Mouse (Mus musculus): ENCODE measurements around the gene Sec14l5.
"Not testable (repeated sequence)": the region's sequence is repeated elsewhere in the genome, so short reads cannot be mapped to it uniquely, and the experiment has no call there.

Sec14l5 gene

DNA sequence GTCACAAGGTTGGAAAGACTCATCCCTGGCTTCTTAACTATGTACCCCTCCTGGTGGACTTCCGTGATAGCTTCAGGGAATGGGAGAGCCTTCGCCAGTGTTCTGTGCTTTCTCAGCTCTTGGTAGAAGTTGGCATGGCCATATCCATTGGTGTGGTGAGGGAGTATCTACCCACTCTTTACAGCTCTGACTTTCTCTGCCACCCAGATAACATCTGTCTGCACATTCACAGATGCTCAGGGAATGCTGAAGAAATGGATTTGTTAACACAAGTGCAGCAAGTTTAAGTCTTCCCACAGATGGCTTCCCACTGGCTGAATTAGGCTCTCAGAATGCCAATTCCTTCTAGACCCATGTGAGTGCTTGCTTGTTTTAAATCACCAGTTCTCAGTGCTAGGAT, 67.2 kb downstream of the Sec14l5 start:
- no peak for DNase-seq (ENCODE audit: low spot score in 2 of 2)

DNA sequence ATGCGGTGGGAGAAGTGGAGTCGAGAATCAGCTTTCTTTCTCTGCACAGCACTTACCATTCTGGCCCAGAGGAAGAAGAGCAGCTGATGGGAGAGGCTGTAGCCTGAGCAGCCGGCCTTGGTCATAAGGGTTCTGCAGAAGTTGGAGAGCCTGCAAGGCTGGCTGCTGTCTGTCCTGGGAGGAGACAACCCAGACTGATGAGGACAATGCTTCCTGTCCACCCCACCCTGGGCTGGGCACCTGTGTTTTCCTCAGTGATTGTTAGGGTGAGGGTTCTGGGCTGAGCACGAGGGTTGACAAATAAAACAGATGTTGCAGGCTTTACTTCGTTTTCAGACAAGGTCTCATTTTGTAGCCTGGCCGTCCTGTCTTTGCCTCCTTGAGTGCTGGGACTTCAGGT, 69.8 kb downstream of the Sec14l5 start:
- no peak for DNase-seq (ENCODE audit: low spot score in 2 of 2)

DNA sequence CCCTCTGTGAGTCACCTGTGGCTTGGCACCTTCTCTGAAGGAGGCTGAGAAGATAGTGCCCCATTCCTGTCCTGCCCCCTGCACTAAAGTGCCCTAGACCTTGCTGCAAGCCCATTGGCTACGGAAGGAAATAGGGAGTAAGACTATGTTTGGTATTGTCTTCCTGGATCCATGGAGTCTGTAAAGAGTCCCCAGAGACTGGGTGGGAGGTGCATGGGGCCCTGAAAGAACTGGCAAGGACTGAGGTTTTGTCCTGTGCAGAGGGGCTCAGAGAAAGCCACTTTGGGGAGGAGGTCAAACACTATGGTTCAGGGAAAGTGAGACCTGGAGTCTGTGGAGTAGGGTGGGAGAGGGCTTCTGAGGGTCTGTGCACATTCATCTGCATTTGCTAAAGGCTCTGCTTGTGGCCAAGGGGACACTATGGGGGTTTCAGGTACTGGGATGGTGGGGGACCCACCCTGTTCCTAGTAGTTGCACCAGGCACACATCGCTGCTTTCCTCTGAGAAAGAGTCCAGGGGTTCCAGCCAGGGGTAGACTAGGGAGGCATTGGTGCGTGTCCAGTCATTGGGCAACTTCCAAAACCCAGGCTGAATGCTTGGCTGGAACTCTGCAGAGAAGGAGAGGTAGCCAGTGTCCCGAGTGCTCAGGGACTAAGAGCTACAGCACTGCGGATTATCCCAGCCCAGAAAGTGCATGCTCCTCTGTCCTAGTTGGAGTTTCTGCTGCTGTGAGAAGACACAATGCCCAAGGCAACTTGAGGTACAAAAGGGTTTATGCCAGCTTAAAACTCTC, 70.6 kb downstream of the Sec14l5 start:
- no peak for DNase-seq (ENCODE audit: low spot score in 2 of 2)

DNA sequence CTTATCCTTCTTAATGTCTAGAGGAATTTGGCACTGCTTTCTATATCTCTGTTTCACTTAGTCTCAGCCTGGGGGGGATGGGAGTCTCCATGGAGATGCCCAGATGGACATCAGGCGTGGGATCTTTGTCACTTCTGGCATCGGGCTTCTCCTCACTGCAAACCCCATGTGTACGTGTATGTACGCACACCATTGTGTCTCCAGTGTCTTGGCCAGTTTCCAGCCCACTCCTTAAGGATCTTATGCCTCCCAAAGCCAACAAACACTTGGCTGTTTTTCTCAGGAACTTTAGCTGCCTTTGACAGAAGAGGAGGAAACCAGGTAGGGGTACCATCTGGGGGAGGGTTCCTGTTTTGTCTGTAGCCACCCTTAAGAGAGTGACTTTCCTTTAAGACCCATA, 74.5 kb downstream of the Sec14l5 start:
- DNase-seq (ENCODE audit: low spot score in 2 of 2) = no peak

DNA sequence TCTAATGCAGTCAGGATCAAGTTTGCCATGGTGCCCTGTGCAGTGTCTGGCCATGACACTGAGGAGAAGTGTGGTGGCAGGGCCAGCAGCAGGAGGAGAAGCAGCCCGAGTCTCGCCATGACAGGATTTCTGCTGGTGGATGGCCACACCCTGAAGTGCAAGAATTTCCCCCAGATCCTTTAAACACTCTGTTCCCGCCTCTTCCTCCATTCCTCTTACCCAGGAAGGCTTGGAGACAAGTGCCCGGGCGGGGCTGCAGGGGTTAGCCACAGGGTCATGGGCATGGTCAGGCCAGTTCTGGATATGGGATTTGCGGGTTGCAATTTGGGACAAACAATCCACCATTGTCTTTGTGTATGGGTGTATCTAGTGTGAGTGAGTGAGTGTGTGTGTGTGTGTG, 75.2 kb downstream of the Sec14l5 start, which contains the start of gene AU021092:
Gene AU021092 (minus strand): TSS at position 160 of the 400 bp plus-strand sequence.
- DNase-seq (ENCODE audit: low spot score in 2 of 2) = no peak

DNA sequence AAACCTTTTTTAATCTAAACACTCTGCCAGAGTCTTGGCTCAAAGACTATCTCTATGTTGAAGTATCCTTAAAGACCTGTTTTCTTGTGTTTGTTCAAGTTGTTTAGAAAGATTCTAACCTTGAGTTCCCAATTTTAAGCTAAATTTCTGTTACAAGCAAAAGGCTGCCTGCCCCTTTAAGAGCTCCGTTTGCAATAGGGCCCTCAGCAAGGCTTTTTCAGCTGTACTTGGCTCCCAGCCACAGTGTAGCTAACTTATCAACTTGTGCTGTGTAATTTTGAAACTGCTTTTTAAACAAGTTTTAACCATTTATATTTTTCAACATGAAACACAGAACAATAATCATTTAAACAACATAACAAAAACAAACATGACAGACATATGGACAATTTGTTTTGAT, 79.6 kb downstream of the Sec14l5 start:
- DNase-seq (ENCODE audit: low spot score in 2 of 2) = not testable (repeated sequence)

DNA sequence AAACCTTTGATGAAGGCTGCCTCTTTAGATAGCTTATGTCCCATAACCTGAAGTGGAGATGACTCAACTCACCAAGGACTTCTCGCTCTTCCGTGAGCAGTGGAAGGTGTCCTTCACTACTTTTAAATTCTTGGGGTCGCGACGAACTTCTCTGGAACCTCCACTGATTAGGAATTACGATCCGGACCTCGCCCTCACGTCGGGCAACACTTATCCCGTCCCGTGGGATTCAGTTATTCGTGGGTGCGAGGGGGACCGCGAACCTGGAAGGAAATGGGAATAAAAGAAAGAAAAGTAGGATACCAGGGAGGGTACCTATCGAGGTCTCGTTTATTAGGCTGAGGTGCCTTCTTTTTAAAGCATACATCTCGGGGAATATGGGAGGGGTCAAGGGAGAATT, 80.6 kb downstream of the Sec14l5 start:
- DNase-seq (ENCODE audit: low spot score in 2 of 2) = not testable (repeated sequence)

DNA sequence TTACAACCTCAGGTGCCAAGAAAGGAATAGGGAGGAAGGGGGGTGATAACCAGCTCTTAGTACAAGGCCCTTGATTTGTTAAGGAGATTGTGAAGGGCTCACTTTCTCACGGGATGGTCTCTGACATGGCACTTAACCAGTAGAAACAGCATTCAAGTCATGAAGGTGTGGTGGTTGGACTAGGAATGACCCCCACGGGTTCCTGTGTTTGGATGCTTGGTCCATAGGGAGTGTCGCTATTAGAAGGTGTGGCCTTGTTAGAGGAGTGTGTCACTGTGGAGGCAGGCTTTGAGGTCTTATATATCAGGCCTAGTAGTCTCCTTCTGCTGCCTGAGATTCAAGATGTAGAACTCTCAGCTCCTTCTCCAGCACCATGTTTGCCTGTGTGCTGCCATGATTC, 81.2 kb downstream of the Sec14l5 start:
- DNase-seq (ENCODE audit: low spot score in 2 of 2) = not testable (repeated sequence)

DNA sequence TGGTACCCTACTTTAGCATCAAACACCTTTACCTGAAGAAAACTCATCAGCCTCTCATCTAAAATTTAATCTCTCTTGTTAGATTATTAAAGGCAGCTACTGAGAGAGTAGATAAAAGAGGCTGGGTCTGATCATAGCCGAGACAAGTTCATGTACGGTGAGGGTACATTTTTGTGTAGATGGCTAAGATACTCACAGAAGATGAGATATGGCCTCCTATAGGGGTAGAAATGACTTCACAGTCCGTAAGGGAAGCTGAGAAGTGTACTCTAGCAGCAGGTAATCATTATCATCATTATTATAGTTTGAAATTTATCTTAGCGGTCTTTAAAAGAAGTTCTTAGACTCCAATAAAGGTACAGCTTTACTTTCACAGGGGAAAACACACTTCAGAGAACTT, 86.1 kb downstream of the Sec14l5 start:
- no peak for DNase-seq (ENCODE audit: low spot score in 2 of 2)

DNA sequence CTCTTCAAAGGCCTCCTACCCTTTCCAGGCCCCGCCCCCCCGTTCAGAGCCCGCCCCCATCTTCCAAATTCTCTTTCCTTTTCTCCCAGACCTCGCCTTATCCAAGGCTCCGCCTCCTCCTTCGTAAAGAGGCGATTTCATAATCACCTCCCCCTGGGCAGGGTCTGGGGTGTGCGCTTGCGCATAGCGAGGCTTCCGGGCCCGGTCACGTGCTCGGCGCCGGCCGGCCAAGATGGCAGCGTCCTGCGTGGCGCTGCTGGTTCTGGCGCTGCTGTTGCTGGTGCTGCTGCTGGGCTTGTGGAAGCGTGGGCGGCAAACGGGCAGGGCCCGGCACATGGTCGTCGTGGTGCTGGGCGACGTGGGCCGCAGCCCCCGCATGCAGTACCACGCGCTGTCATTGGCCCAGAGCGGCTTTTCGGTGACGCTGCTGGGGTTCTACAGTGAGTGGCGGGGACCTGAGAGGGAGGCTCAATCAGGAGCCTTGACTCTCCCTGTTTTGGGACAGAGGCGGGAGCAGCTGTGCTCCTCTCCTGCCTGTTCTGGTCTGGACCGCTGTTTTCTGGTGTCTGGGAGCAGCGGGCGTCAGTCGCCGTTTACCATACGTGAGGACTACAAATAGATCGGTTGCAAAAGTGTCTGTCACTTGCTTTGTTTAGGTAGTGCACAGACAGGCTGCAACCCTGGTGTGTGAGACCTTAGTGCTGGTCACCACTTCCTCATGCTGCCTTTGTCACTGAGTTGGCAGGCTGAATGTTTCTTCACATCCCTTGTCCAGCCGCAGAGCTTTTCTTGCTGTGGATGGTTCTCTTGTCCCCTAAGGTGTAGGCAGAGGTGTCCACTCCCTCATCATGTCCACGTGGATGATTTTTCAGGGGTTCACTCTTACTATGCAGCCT, 86.8 kb downstream of the Sec14l5 start, which contains the start of gene Alg1:
Gene Alg1 (plus strand): TSS at position 204 of the 896 bp plus-strand sequence.
- DNase-seq (ENCODE audit: low spot score in 2 of 2) = peak; percentile 75 to 92

Data from spleen, postnatal 10 days (tissue).